Comparison of ENCODE assay signal across 1 mouse cellular context in the genomic region with DNA sequence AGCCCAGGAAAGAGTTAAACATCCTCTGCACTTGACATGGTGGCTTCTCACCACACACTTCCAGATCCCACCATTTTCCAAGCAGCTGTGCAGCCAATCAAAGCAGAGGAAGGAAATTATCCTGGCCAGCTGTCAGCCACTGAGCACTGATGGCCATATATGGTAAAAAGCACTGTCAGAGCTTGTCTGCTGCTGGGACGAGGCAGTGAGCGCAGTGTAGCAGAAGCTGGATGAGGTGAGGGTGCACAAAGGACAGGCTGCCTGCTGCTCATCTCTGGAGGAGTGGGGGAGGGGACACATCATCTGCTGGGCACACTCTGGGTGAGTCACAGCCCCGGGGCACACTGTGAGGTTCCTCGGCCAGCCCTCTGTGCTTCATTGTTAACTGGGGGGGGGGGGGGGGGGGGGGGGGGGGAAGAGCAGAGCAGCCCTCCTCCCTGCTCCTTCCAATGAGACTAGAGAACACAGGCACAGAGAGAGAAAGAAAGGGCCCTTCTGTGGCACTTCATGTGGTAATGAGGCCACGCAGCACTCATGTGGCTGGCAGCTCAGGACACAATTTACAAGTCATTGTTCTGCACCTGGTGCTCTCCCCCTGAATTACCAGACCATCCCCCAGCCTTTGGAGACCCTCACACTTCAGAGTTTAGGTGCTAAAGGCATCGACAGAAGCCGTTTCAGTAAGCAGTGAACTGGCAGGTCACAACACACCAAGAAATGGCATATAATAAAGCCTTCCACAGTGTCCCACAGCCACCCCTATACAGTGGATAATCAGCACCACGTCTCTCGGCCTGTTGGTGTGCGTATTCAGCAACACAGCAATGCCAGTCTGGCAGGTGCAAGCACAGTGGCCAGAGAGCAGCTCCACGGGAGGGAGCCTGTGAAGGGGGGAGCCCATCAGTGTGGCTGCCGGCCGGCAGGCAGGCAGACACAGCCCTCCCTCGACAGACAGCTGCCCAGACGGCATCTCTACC.
TF ChIP-seq lines count a peak whose summit lies in the region.

No protein-coding gene starts in this region.

TF ChIP-seq in myocyte, 11 proteins besides CTCF, POLR2A, EP300 and RAD21 (continued from another document):
- no peak for TF ChIP-seq USF1 (IDR thresholded peaks at IDR 0.05; ENCODE audit: low read depth)
- TF ChIP-seq E2F4 (IDR thresholded peaks at IDR 0.05; ENCODE audit: insufficient read depth), result no peak
- TF ChIP-seq SRF (IDR thresholded peaks at IDR 0.05; ENCODE audit: control insufficient read depth, insufficient read length, low read depth), result peak; percentile 100
- no peak for TF ChIP-seq MAX (IDR thresholded peaks at IDR 0.05; ENCODE audit: low read depth)
- TF ChIP-seq CEBPB (IDR thresholded peaks at IDR 0.05; ENCODE audit: insufficient read depth, poor library complexity, severe bottlenecking), result no peak
